ENCODE assay signal across 7 mouse cellular contexts in genomic region chr7:119513056-119513455, GRCm38 (mm10). TPM values are rescaled to one million over a fixed set of nuclear protein-coding genes. Genes with fewer than 3 reads are reported as not detected.
DNase-seq lines count a peak whose midpoint lies in the region; TF ChIP-seq lines count a peak whose summit lies in the region.

No protein-coding gene starts in this region.

- H3K4me3 ChIP-seq in olfactory bulb, adult 2 months (ENCODE audit: insufficient read depth, low read depth, low read length): no peak overlapping the region

- intact Hi-C loops in left cerebral cortex, postnatal 14 days (cut with DNase I): loop anchor here (10.0 kb wide), 2 partner anchors 68 to 498 kb away; no protein-coding TSS in a partner anchor

- TF ChIP-seq POLR2A in olfactory bulb, adult 2 months (IDR thresholded peaks at IDR 0.05; ENCODE audit: insufficient read depth, low read depth, low read length): no peak

- DNase-seq in 3T3-L1 (ENCODE audit: low read depth, low spot score) (peak; percentile 8), ES-CJ7 (ENCODE audit: low read depth, low spot score) (peak; percentile 73)
- DNase-seq in cerebellum, adult 8-10 months: peak; percentile 43
- DNase-seq in induced T-regulatory cell, adult 2 months (ENCODE audit: low read depth): peak; percentile 1
- DNase-seq in left cerebral cortex, postnatal 14 days (ENCODE audit: low spot score in 2 of 2): peak; percentile 57 to 58
- DNase-seq in B cell, adult 2 months: no peak

- H3K4me1 ChIP-seq in olfactory bulb, adult 2 months (ENCODE audit: control insufficient read depth, insufficient read depth, low read length): no peaks in the 10 kb centered on the region

- WGBS in olfactory bulb, adult 2 months: 16% methylated on average over 7 of the region's 7 CpGs

- no peak overlapping the region for H3K27ac ChIP-seq in olfactory bulb, adult 2 months (ENCODE audit: insufficient read depth, low read depth, low read length)

- peak; percentile 38; the same call in 1 of the 2 replicates for TF ChIP-seq CTCF in olfactory bulb, adult 2 months (IDR thresholded peaks at IDR 0.05; ENCODE audit: insufficient read depth, low read depth, low read length)

RNA-seq across cellular contexts. Expression of gene Acsm5, which starts 6.2 kb away (rescaled TPM):
- under 1 TPM; 0.42 to 0.72 TPM for total RNA-seq in left cerebral cortex, postnatal 14 days (2021)
- not detected in 2 replicates for polyA plus RNA-seq in olfactory bulb, adult 2 months (2012; ENCODE audit: insufficient read depth, insufficient read length, low replicate concordance, missing spikeins)

RNA-seq across cellular contexts. Expression of gene Pdilt, which starts 10.2 kb away (rescaled TPM):
- not detected for total RNA-seq in left cerebral cortex, postnatal 14 days (2021)
- polyA plus RNA-seq in olfactory bulb, adult 2 months (2012; ENCODE audit: insufficient read depth, insufficient read length, low replicate concordance, missing spikeins): not detected in 2 replicates

RNA-seq across cellular contexts. Expression of gene Umod, which starts 34.0 kb away (rescaled TPM):
- not detected for total RNA-seq in left cerebral cortex, postnatal 14 days (2021)
- polyA plus RNA-seq in olfactory bulb, adult 2 months (2012; ENCODE audit: insufficient read depth, insufficient read length, low replicate concordance, missing spikeins): not detected in 2 replicates

RNA-seq across cellular contexts. Expression of gene Acsm2, which starts 41.1 kb away (rescaled TPM):
- total RNA-seq in left cerebral cortex, postnatal 14 days (2021): not detected
- polyA plus RNA-seq in olfactory bulb, adult 2 months (2012; ENCODE audit: insufficient read depth, insufficient read length, low replicate concordance, missing spikeins): not detected in 2 replicates

RNA-seq across cellular contexts. Expression of gene Gp2, which starts 54.0 kb away (rescaled TPM):
- not detected for total RNA-seq in left cerebral cortex, postnatal 14 days (2021)
- polyA plus RNA-seq in olfactory bulb, adult 2 months (2012; ENCODE audit: insufficient read depth, insufficient read length, low replicate concordance, missing spikeins): not detected in 2 replicates

Comparison
In these comparisons a context has a peak if more than half of its experiments do, and no peak if none do; other contexts are left out.
1. DNase-seq: peak in 3T3-L1 (single experiment), ES-CJ7 (single experiment), cerebellum, adult 8-10 months (single experiment), induced T-regulatory cell, adult 2 months (single experiment) and left cerebral cortex, postnatal 14 days (2 of 2); none in B cell, adult 2 months (0 of 2).